Mouse (Mus musculus) stomach, postnatal 0 days (tissue): ENCODE data around the gene Ifna11.
"Not testable (repeated sequence)": the region's sequence is repeated elsewhere in the genome, so short reads cannot be mapped to it uniquely, and the experiment has no call there.

Experiments used
- CTCF ChIP-seq: IDR thresholded peaks from 2 replicates; pipeline ENCODE4 v1.5.1; 2016; ENCODE audit warnings: antibody characterized with exemption, low read depth, mild to moderate bottlenecking, moderate library complexity
- EP300 ChIP-seq: optimal IDR thresholded peaks from 2 replicates; pipeline ENCODE3; 2016; ENCODE audit warnings: antibody characterized with exemption

DNA sequence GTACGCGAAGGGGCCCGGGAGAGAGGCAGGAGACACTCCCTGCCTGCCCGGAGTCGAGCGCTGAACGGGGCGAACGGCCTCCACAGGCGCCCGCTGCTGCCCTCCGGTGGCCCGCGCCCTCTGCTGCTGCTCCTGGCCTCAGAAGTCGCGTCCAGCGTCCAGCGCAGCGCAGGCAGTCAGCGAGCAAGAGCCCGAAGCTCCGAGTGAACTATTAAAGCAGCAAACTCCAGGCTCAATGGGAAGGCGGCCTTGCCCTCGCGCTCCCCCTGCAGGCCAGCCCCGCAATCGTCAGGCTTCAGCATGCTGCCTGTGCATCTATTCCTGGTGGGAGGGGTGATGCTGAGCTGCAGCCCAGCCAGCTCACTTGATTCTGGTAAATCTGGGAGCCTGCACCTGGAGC lies 34.4 kb upstream of the Ifna11 start, which contains the start of gene Gm13276:
- not testable (repeated sequence) for TF ChIP-seq CTCF, EP300
